Mouse (Mus musculus) liver (tissue): ENCODE measurements around the gene Med24.
"Not testable (repeated sequence)": the region's sequence is repeated elsewhere in the genome, so short reads cannot be mapped to it uniquely, and the experiment has no call there.

Experiments used
- DNase-seq: peaks from one replicate; pipeline ENCODE4 v3.0.0-alpha.2; 2020; ENCODE audit warnings: mixed read lengths

Med24 gene

GRCm38 (mm10) chr11:98720756-98721155 lies 8.5 kb downstream of the Med24 start:
- DNase-seq = no peak

- DNase-seq = peak; percentile 58
These were observed 11.3 kb downstream of the Med24 start for GRCm38 (mm10) chr11:98717904-98718303.

- no peak for DNase-seq
These were observed 13.3 kb downstream of the Med24 start for GRCm38 (mm10) chr11:98715946-98716345.

DNA sequence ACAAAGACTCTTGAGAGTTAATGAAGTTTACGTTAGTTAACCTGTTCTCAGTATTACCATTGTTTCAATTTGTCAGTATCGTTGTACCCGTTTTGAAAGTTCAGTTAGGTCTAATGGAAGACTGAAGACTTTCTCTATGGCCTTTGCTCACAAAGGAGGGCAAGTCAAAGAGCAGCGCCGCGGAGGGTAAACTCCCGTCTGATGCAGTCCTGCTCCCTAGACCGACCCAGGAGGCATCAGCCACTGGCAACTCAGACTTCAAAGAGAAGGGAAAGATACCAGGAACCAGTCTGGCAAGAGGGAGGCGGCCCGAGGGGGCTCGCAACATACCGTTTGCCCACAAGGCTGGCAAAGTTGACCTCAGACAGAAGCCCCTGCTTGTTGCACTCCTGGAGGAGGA lies 15.5 kb downstream of the Med24 start:
- no peak for DNase-seq

- DNase-seq = not testable (repeated sequence)
These were observed 17.2 kb downstream of the Med24 start for GRCm38 (mm10) chr11:98712009-98712408.

DNA sequence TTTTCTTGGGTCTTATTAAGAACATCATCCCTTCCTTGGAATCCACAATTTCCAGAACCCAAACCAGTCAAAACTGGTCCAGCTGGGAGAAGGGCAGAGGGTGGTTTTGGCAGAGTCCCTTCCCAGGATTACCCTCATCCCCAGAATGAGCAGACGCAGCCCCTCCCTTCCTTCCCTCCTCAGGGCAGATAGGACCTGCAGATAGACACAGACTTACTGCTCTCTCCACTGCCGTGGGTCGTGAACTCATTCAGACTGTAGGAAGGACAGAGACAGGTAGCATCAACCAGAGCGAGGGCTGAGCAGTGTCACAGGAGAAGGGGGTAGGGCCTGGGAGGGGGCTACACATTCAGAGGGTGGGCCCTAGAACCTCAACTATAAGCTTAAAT lies 18.2 kb downstream of the Med24 start:
- DNase-seq = no peak

GRCm38 (mm10) chr11:98710416-98711045 lies 18.7 kb downstream of the Med24 start:
- peak; percentile 86 for DNase-seq

GRCm38 (mm10) chr11:98709001-98709741 lies 20.1 kb downstream of the Med24 start:
- DNase-seq = no peak

DNA sequence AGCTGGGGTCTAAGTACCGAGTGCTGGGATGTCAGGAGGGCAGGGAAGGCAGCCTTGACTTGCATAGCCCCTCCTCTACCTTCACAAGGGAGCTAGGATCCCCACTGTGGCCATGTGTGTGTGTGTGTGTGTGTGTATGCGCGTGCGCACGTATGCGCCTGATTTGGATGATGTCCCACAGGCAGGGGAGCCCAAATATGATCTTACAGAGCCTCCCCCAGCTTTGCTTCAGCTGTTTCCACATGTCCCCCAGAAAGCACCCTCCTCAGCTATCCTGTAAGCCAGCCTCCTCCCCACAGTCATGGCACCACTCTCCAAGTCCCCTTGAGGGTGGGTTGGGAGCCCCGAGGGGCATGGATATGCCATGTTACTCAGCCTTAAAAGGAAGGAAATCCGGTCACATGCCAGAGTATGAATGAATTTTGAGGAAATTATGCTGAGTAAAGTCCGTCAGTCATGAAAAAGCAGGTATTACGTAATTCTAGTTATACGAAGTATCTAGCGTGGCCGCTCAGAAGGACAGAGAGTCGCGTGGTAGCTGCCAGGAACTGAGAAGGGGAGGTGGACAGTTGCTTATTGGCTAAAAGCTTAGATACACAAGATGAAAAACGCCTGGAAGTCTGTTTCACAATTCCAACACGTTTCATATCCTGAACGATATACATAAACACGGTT lies 20.8 kb downstream of the Med24 start:
- no peak for DNase-seq

GRCm38 (mm10) chr11:98707401-98708281 lies 21.6 kb downstream of the Med24 start:
- DNase-seq = no peak

GRCm38 (mm10) chr11:98705021-98705420 lies 24.2 kb downstream of the Med24 start:
- no peak for DNase-seq

DNA sequence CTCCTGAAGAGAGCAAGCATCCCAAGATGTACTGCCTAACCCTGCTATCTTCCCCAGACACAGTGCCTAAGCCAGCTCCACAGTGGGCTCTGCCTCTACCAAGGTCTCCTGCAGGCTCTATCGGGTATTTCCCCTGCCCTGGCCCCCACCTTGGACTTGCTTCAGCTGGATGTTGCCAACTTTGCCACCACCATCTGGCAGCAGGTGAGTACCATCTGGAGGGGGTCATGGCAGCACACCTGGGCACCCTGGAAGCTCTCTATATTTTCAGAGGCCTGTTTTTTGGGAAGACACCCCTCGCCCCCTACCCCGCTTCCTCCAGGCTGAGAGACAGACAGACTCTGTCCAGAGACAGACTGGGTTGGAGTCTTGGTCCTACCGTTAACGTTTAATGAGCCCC lies 26.9 kb downstream of the Med24 start:
- DNase-seq = no peak

- no peak for DNase-seq
These were observed 28.0 kb downstream of the Med24 start, which contains the start of gene Csf3 for GRCm38 (mm10) chr11:98701213-98701670. Gene Csf3 (plus strand): TSS chr11:98701263.

DNA sequence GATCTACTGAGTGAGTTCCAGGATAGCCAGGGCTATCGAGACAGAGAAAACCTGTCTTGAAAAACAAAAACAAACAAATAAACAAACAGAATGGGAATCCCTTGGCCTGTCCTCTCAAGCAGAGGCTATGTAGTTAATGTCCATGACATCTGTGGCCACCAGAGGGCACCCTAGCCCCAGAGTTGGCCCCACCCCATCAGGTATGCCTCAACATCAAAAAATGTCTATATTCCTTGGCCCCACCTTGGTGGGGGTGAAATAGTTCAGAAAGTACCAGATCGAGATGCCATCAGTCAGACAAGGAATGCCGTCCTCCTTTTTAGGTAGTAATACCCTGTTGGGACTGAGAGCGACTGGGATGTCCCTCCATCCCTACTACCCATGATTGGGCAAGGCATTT lies 29.3 kb downstream of the Med24 start:
- peak; percentile 79 for DNase-seq

- no peak for DNase-seq
These were observed 30.2 kb downstream of the Med24 start for GRCm38 (mm10) chr11:98698849-98699640.

- no peak for DNase-seq
These were observed 32.0 kb downstream of the Med24 start for GRCm38 (mm10) chr11:98697225-98697624.

- DNase-seq = no peak
These were observed 32.6 kb downstream of the Med24 start for GRCm38 (mm10) chr11:98696454-98697216.

DNA sequence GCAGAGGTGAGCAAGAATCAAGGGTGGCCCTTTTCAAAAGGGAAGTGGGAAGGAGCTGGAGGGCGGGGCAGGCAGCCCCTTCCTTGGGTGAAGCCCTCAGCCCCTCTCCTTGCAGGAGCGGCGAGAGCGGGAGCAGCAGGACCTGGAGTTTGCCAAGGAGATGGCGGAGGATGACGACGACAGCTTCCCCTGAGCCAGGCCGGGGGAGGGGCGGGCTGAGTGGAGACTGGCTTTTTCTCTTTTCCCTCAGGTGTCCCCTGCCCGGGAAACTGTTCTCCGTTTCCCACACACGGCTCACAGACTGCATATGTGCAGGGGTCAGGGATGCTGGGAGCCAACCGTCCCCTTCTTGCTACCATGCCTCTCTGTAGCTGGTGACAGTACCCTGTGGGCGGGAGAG lies 33.8 kb downstream of the Med24 start:
- DNase-seq = no peak

DNA sequence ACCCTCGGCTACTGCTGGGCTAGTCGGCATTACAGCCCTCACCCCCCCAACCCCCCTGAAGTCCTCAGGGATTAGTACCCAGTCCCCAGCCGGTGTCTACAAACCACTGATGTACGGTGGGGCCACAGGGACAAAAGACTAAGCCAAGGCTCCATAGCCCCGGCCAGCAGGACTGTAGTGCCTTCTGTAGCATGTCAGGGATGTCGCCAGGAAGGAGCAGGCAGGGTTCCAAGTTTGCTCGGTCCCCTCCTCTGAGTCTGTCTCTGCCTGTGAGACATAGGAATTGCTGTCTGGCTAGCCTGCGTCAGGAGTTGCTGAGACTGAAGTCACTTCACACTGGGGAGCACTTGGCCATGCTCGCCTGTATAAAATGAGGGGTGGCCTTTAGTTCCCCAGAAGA lies 34.9 kb downstream of the Med24 start:
- DNase-seq = no peak

GRCm38 (mm10) chr11:98693746-98694145 lies 35.5 kb downstream of the Med24 start:
- no peak for DNase-seq

GRCm38 (mm10) chr11:98693201-98693600 lies 36.0 kb downstream of the Med24 start:
- DNase-seq = no peak
